Mouse (Mus musculus): ENCODE measurements around the gene Arf1.
"Not testable (repeated sequence)": the region's sequence is repeated elsewhere in the genome, so short reads cannot be mapped to it uniquely, and the experiment has no call there.

The Arf1 gene

GRCm38 (mm10) chr11:59225167-59225566, 2.9 kb downstream of the Arf1 start:
- no peak for DNase-seq

- no peak for DNase-seq
Measured at GRCm38 (mm10) chr11:59224470-59224869, 3.6 kb downstream of the Arf1 start.

GRCm38 (mm10) chr11:59224025-59224424, 4.0 kb downstream of the Arf1 start:
- no peak for DNase-seq

GRCm38 (mm10) chr11:59222306-59222705, 5.8 kb downstream of the Arf1 start:
- no peak for DNase-seq

GRCm38 (mm10) chr11:59221604-59222003, 6.5 kb downstream of the Arf1 start:
- no peak for DNase-seq

- DNase-seq, result peak; percentile 60
Measured at GRCm38 (mm10) chr11:59219064-59219463, 9.0 kb downstream of the Arf1 start.

GRCm38 (mm10) chr11:59218389-59218998, 9.6 kb downstream of the Arf1 start:
- no peak for DNase-seq

GRCm38 (mm10) chr11:59216955-59217354, 11.1 kb downstream of the Arf1 start:
- no peak for DNase-seq

- DNase-seq, result no peak
Measured at GRCm38 (mm10) chr11:59212892-59213494, 15.1 kb downstream of the Arf1 start.

- not testable (repeated sequence) for DNase-seq
Measured at GRCm38 (mm10) chr11:59212320-59212719, 15.8 kb downstream of the Arf1 start.

GRCm38 (mm10) chr11:59211561-59211960, 16.5 kb downstream of the Arf1 start:
- DNase-seq, result not testable (repeated sequence)

GRCm38 (mm10) chr11:59210020-59210419, 18.1 kb downstream of the Arf1 start:
- no peak for DNase-seq

- no peak for DNase-seq
Measured at GRCm38 (mm10) chr11:59209580-59209979, 18.5 kb downstream of the Arf1 start.

GRCm38 (mm10) chr11:59209003-59209441, 19.0 kb downstream of the Arf1 start:
- peak; percentile 83 for DNase-seq

- DNase-seq, result peak; percentile 95
Measured at GRCm38 (mm10) chr11:59208153-59208831, 19.8 kb downstream of the Arf1 start, which contains the start of gene 2310033P09Rik. TSS of gene 2310033P09Rik (plus strand) at chr11:59208321.

- peak; percentile 97 for DNase-seq
Measured at GRCm38 (mm10) chr11:59202081-59202995, 25.7 kb downstream of the Arf1 start, which contains the start of gene Mrpl55. TSS of gene Mrpl55 (plus strand) at chr11:59202486.

- DNase-seq, result no peak
Measured at GRCm38 (mm10) chr11:59201216-59202002, 26.7 kb downstream of the Arf1 start.

- no peak for DNase-seq
Measured at GRCm38 (mm10) chr11:59196230-59196629, 31.8 kb downstream of the Arf1 start.

GRCm38 (mm10) chr11:59192059-59192386, 36.0 kb downstream of the Arf1 start, which contains the start of gene Guk1:
TSS of gene Guk1 (minus strand) at chr11:59192212.
- DNase-seq, result no peak

- DNase-seq, result peak; percentile 95
Measured at GRCm38 (mm10) chr11:59191231-59192058, 36.6 kb downstream of the Arf1 start.

GRCm38 (mm10) chr11:59187706-59188105, 40.4 kb downstream of the Arf1 start:
- no peak for DNase-seq

Measured in liver (tissue).